Mouse (Mus musculus): ENCODE data around the gene Ccl9. TPM values are rescaled to one million over a fixed set of nuclear protein-coding genes. Genes with fewer than 3 reads are reported as not detected.

The Ccl9 gene
- polyA plus RNA-seq, 1 experiment from 2014 or later: 2.8 TPM

DNA sequence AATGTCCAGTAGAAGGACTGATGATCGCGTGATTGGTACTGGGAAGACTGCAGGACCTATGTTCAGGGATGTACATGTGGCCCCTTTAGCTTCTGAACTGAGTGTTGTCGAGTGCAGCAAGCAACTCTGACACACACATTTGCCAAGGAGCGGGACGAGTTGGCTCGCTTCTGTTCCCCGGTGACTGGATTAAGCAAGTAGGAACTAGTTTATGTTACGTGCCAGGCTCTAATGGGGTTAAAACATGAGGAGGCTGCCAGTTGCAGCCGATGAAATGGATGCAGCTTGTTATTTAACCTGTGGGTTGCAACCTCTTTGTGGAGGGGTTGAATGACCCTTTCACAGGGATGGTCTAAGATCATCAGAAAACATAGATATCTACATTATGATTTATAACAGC lies 10.4 kb downstream of the Ccl9 start:
- no peaks in the 10 kb centered on the region for H3K9me3 ChIP-seq (ENCODE audit: low read depth, low read length)
- H3K36me3 ChIP-seq (ENCODE audit: insufficient read depth): no peaks in the 10 kb centered on the region
- no peak for ATAC-seq (ENCODE audit: insufficient read depth)
- no peak overlapping the region for H3K27ac ChIP-seq (ENCODE audit: low read depth)
- H3K27me3 ChIP-seq (ENCODE audit: insufficient read depth, low read length): no peaks in the 10 kb centered on the region
- TF ChIP-seq CTCF (IDR thresholded peaks at IDR 0.05; ENCODE audit: low read depth): no peak
- DNase-seq: no peak
- H3K4me1 ChIP-seq (ENCODE audit: insufficient read depth): no peaks in the 10 kb centered on the region
- H3K4me2 ChIP-seq: no peak overlapping the region
- 86% methylated on average over 9 of the region's 9 CpGs for WGBS
- no peak overlapping the region for H3K9ac ChIP-seq
- H3K4me3 ChIP-seq (ENCODE audit: low read depth, low read length): no peak overlapping the region

DNA sequence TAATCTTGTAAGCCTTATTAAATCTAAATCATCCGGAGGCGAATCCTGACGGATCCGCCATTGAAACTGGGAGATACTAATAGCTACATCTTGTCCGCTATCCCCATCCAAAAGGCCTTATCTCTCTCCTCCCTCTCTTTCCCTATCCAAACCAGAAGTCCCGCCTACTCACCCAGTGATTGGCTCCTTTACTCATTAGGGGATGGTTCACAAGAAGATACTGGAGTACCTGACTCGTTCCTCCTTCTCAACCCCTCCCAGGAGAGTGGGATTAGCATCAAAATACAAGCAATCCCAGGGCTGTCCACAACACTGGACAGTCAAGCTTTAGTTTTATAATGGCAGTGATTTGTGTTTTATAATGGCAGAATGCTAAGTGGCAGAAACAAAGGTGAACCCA lies 11.1 kb downstream of the Ccl9 start:
- no peak overlapping the region for H3K4me2 ChIP-seq

GRCm38 (mm10) chr11:83566617-83567016 lies 11.8 kb downstream of the Ccl9 start:
- no peak for ATAC-seq (ENCODE audit: insufficient read depth)
- Histone ChIP-seq H3K9me3 (ENCODE audit: low read depth, low read length) (no peaks in the 10 kb centered on the region), H3K9ac (no peak overlapping the region), H3K27ac (ENCODE audit: low read depth) (no peak overlapping the region), H3K4me1 (ENCODE audit: insufficient read depth) (no peaks in the 10 kb centered on the region), H3K4me2 (no peak overlapping the region), H3K36me3 (ENCODE audit: insufficient read depth) (no peaks in the 10 kb centered on the region), H3K4me3 (ENCODE audit: low read depth, low read length) (no peak overlapping the region), H3K27me3 (ENCODE audit: insufficient read depth, low read length) (no peaks in the 10 kb centered on the region)
- no peak for TF ChIP-seq CTCF (IDR thresholded peaks at IDR 0.05; ENCODE audit: low read depth)
- DNase-seq: no peak

More for the DNA sequence above, 11.1 kb downstream of the Ccl9 start:
- H3K27me3 ChIP-seq (ENCODE audit: insufficient read depth, low read length): no peaks in the 10 kb centered on the region
- no peaks in the 10 kb centered on the region for H3K4me1 ChIP-seq (ENCODE audit: insufficient read depth)
- H3K36me3 ChIP-seq (ENCODE audit: insufficient read depth): no peaks in the 10 kb centered on the region
- no peak overlapping the region for H3K27ac ChIP-seq (ENCODE audit: low read depth)
- DNase-seq (no peak), ATAC-seq (ENCODE audit: insufficient read depth) (no peak)
- no peak overlapping the region for H3K4me3 ChIP-seq (ENCODE audit: low read depth, low read length)
- WGBS: 60% methylated on average over 7 of the region's 7 CpGs
- no peak for TF ChIP-seq CTCF (IDR thresholded peaks at IDR 0.05; ENCODE audit: low read depth)
- no peaks in the 10 kb centered on the region for H3K9me3 ChIP-seq (ENCODE audit: low read depth, low read length)
- no peak overlapping the region for H3K9ac ChIP-seq

DNA sequence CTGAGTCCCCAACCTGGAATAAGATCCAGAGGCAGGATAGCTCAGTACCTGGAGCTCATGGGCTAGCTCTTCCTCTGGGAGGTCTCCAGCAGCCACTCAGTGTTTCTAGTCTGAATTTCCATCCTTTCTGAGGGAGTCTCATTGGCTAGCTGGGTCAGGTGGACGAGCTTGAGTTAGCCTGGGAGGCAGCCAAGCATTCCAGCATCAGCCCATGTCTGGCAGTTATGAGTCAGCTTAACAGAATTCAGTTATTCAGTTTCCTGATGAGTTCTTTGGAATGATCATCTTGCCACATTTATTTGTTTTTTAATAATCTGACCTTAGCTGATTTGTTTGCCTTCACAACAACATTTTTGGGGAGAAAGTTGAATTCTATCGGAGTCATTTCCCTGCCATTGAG lies 14.7 kb downstream of the Ccl9 start:
- Histone ChIP-seq H3K27ac (ENCODE audit: low read depth) (no peak overlapping the region), H3K4me3 (ENCODE audit: low read depth, low read length) (no peak overlapping the region), H3K4me2 (no peak overlapping the region), H3K4me1 (ENCODE audit: insufficient read depth) (no peaks in the 10 kb centered on the region), H3K9me3 (ENCODE audit: low read depth, low read length) (no peaks in the 10 kb centered on the region), H3K27me3 (ENCODE audit: insufficient read depth, low read length) (no peaks in the 10 kb centered on the region), H3K9ac (no peak overlapping the region), H3K36me3 (ENCODE audit: insufficient read depth) (no peaks in the 10 kb centered on the region)
- no peak for TF ChIP-seq CTCF (IDR thresholded peaks at IDR 0.05; ENCODE audit: low read depth)
- no peak for ATAC-seq (ENCODE audit: insufficient read depth)
- WGBS: 66% methylated on average over 2 of the region's 2 CpGs
- DNase-seq: peak; percentile 16

DNA sequence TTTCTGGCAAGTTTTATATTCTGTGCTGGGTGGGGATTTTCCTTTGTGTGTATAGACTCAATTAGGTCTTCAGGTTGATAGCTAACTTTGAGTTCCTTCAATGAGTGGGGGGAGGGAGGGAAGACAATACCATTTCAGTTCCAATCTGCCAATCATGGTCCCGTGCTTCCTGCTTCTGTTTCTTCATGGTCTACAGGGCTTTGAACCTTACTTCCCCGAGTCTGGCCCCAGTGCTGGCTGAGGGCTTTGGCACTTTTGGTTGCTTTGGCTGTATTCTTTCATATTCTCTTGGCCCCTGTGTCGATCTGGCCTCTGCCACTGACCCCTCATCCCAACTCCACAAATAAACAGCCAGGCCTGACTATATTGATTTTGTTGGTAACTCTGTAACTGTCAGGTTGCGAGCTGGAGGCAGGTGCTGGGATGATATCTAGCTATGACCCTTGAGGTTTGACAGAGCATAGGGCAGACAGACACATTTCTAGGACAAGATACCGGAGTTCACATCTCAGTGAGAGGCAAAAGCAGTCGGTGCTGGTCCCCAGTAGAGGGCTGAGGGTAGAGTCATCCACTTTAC lies 16.0 kb downstream of the Ccl9 start:
- WGBS: 69% methylated on average over 6 of the region's 6 CpGs

GRCm38 (mm10) chr11:83560405-83560804 lies 18.0 kb downstream of the Ccl9 start:
- TF ChIP-seq CTCF (IDR thresholded peaks at IDR 0.05; ENCODE audit: low read depth): no peak
- WGBS: 70% methylated on average over 6 of the region's 6 CpGs
- no peak for ATAC-seq (ENCODE audit: insufficient read depth)

More for the DNA sequence above, 16.0 kb downstream of the Ccl9 start:
- Histone ChIP-seq H3K4me2 (no peak overlapping the region), H3K9me3 (ENCODE audit: low read depth, low read length) (no peaks in the 10 kb centered on the region), H3K9ac (no peak overlapping the region), H3K27ac (ENCODE audit: low read depth) (no peak overlapping the region), H3K36me3 (ENCODE audit: insufficient read depth) (no peaks in the 10 kb centered on the region), H3K4me3 (ENCODE audit: low read depth, low read length) (no peak overlapping the region), H3K27me3 (ENCODE audit: insufficient read depth, low read length) (no peaks in the 10 kb centered on the region), H3K4me1 (ENCODE audit: insufficient read depth) (no peaks in the 10 kb centered on the region)
- TF ChIP-seq CTCF (IDR thresholded peaks at IDR 0.05; ENCODE audit: low read depth): no peak
- DNase-seq (no peak), ATAC-seq (ENCODE audit: insufficient read depth) (no peak)

GRCm38 (mm10) chr11:83557074-83557473 lies 21.4 kb downstream of the Ccl9 start:
- Histone ChIP-seq H3K4me1 (ENCODE audit: insufficient read depth) (no peaks in the 10 kb centered on the region), H3K27me3 (ENCODE audit: insufficient read depth, low read length) (no peaks in the 10 kb centered on the region), H3K9ac (no peak overlapping the region), H3K27ac (ENCODE audit: low read depth) (no peak overlapping the region), H3K36me3 (ENCODE audit: insufficient read depth) (no peaks in the 10 kb centered on the region), H3K9me3 (ENCODE audit: low read depth, low read length) (no peaks in the 10 kb centered on the region), H3K4me2 (no peak overlapping the region), H3K4me3 (ENCODE audit: low read depth, low read length) (no peak overlapping the region)
- 53% methylated on average over 10 of the region's 10 CpGs for WGBS
- peak; percentile 60; the same call in 1 of the 2 replicates for ATAC-seq (ENCODE audit: insufficient read depth)
- no peak for TF ChIP-seq CTCF (IDR thresholded peaks at IDR 0.05; ENCODE audit: low read depth)
- DNase-seq: no peak

More at GRCm38 (mm10) chr11:83560405-83560804, 18.0 kb downstream of the Ccl9 start:
- Histone ChIP-seq H3K4me1 (ENCODE audit: insufficient read depth) (no peaks in the 10 kb centered on the region), H3K36me3 (ENCODE audit: insufficient read depth) (no peaks in the 10 kb centered on the region), H3K27me3 (ENCODE audit: insufficient read depth, low read length) (no peaks in the 10 kb centered on the region), H3K9ac (no peak overlapping the region), H3K4me3 (ENCODE audit: low read depth, low read length) (no peak overlapping the region), H3K9me3 (ENCODE audit: low read depth, low read length) (no peaks in the 10 kb centered on the region), H3K4me2 (no peak overlapping the region), H3K27ac (ENCODE audit: low read depth) (no peak overlapping the region)
- no peak for DNase-seq

All from lung, embryonic 14.5 days (tissue).